Mouse (Mus musculus) CD4-positive helper T cell, adult 2 months (primary cell): ENCODE measurements around the gene Gucy2g.
"Not testable (repeated sequence)": the region's sequence is repeated elsewhere in the genome, so short reads cannot be mapped to it uniquely, and the experiment has no call there.

Experiments
- DNase-seq: peaks from one replicate; pipeline ENCODE4 v3.0.0-alpha.2; 2012; ENCODE audit warnings: low read depth, missing footprints, low spot score

The Gucy2g gene

GRCm38 (mm10) chr19:55207205-55207604, 33.8 kb downstream of the Gucy2g start:
- no peak for DNase-seq

DNA sequence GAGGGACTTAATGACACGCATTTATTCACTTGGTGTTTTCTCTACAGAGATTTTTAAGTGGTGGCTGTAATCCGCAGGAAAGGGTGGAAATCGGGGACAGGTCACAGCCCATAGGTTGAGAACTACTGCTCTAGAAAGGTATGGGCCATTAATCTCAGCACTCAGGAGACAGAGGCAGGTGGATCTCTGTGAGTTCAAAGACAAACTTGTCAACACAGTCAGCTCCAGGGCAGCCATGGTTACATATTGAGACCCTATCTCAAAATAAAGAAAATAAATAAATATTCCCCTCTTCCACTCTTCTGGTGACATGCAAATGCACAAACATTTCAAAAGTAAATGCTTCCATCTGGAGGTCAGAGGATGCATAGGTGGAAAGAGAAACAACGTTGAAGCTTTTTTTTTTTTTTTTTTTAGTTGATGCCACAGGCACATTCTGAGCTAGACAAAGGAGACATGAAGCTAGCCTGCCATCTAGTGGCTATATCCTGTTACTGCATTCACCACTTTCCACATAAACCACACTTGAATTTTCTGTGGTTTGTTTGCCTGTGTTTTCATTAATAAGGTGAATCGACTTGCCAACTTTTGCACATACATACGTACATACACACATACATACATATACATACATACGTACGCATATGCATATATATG, 34.4 kb downstream of the Gucy2g start:
- DNase-seq = peak; percentile 61

- DNase-seq = no peak
These were observed 42.7 kb downstream of the Gucy2g start for GRCm38 (mm10) chr19:55198303-55198702.

DNA sequence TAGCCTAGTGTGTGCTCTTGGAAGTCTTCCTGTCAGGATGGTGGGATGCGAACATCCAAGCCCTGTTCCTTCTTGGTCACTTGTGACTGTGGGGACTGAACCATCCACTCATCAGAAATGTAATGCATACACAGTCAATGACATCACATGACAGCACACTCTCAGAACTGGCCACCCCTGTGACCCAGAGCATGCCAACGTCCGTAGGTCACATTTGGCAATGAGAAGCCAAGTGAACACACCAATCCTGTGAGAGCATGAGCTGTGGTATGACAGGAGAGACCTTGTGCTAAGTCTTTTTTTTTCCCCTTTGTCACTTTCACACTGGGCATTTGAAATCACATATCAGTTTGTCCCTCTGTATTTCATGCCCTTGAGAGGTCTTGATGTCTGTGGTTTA, 45.5 kb downstream of the Gucy2g start:
- no peak for DNase-seq

DNA sequence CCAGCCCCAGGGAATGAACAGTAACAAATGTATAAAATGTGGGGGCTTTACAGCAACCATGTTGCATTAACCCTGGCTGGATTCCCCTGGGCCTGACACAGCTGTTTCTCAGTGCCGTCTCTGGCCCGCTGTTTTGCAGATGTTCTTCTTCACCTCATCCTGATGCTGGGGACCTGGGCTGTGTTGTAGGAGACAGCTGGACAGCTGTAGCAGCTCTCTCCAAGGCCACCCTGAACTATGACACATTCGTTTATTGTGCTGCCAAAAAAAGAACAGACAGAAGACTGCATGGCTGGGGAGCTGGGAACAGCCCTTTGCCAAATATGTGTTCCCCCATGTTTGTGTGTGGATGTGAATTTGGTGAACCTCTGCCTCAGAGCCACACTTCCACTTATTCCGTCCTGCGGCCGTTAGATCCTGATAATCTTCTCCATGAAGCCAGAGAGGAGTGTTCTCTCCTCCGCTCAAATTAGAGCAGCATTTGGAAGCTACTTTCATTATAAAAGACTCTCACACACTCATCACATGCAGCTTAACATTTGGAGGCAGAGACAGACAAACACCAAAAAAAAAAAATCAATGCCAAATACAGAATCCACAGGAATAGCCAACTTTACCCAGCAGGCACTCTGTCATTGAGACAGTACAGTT, 46.4 kb downstream of the Gucy2g start:
- no peak for DNase-seq

DNA sequence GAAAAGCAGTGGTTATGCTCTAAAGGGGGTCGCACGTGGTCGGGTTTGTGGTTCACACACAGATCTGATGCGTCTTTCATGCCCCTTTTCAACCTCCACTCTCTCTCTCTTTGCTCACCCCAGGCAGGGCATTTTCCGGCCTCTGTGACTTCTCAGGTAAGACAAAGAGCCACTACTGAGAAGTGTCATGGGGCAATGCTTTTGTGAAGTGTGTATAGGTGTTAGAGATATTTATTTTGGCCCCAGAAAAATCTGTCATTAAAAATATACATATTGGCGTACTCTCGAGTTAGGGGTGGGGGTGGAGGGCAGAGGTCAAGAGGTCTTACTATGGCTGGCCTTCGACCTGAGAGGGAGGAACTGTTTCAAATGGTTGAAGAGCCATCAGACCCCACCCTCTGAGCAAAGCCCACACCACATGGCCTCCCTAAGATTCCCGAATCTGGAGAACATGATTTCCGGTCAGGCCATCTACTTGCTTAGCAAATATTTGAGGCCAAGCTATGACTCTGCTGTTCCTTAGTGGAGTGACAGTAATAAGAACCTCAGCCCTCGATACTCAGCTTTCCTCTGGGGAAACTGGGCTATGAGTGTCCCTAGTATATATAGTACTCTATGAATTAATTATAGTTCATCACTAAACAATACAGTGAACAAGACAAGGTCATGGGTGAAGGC, 47.2 kb downstream of the Gucy2g start:
- no peak for DNase-seq

GRCm38 (mm10) chr19:55192254-55192945, 48.6 kb downstream of the Gucy2g start:
- no peak for DNase-seq

GRCm38 (mm10) chr19:55191596-55191995, 49.4 kb downstream of the Gucy2g start:
- no peak for DNase-seq

DNA sequence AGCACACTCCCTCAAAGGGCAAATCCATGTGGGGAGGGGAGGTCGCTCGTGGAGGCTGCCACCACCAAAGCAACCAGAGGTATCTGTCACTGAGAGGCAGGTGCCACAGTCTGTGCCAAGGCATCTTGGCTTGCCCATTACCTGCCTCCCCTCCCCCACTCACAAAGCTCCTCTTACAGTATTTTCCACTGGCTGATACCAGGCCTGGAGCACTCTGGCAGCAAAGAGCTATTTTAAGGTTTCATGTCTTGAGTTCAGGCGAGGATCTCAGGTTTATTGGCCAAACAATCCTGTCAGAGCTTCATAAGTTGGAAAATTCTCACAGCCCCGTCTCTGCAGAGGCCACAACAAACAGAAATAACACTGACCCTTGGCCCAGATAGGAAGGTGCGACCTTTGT, 51.0 kb downstream of the Gucy2g start:
- DNase-seq = no peak

DNA sequence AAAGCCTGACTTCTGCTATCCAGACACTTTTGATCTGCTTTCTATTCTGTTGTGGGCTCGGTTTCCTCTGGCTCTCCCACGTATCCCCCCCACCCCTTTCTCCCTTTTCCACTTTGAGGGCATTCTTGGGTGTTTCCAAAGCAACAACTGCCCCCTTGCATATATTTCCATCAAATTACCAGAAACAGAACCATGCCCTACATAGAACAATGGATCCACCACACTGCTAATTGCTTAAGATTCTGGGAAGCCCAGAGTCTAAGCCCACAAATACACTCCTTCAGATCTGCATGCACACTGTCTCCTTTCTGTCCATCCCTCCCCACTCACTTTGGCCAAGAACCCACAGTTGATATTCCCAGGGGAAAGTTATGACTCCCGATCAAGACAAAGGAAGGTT, 55.4 kb downstream of the Gucy2g start:
- DNase-seq = no peak

GRCm38 (mm10) chr19:55185074-55185473, 56.0 kb downstream of the Gucy2g start:
- no peak for DNase-seq

GRCm38 (mm10) chr19:55184442-55184841, 56.6 kb downstream of the Gucy2g start:
- DNase-seq = no peak

GRCm38 (mm10) chr19:55180433-55180832, 60.6 kb downstream of the Gucy2g start, which contains the start of gene Tectb:
Gene Tectb, plus strand, starts transcription at chr19:55180733.
- no peak for DNase-seq

DNA sequence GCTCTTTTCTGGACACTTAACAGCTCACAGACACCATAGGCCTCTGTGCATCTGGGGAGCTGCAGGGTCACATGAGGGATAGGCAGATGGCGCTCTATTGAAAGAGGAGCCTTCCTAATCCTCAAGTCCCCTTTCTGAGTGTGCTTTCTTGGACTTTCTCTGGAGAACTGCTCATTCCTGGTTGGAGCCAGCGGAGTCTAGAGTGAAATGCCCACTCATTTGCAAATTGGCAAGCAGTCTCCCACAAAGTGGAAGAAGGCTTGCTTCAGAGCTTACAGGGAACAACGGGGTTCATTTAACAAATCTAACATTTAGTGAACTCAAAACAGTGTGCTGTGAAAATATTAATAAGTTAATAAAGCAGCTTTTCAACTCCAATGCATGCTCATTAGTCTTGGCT, 63.9 kb downstream of the Gucy2g start:
- DNase-seq = no peak

DNA sequence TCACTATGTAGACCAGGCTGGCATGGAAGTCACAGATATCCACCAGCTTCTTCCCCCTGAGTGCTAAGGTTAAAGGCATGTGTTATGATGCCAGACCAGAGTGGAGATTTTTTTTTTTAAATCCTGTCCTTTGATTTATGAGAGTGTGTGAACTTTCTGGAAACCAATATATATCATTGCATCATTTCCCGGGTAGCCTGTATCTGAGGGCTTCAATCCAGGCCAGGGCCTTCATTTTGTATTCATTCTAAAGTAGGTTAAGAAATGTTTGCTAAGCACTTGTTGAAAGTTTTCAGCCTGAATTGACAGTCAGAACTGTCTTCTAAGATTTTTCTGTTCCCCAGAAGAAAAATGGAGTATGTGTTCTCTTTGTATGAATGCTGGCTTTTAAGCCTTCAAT, 69.5 kb downstream of the Gucy2g start:
- no peak for DNase-seq

DNA sequence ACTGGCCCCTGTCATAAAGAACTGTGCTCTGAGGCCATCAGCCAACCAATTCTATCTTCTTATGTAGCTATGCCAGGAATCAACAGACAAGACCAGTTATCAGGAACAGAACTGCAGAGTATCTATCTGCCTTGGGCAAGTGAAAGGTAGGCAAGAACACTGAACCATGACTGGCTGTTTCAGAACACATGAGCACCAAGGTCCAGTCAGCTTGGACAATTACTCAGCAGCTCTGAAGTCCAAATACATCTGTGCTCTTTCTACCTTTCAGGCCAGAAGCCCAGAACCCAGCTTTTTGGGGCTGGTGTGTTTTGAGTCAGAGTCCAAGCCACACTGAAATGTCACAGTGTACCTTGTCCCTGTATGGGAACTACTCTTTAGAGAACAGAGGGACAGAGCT, 70.6 kb downstream of the Gucy2g start:
- DNase-seq = no peak

DNA sequence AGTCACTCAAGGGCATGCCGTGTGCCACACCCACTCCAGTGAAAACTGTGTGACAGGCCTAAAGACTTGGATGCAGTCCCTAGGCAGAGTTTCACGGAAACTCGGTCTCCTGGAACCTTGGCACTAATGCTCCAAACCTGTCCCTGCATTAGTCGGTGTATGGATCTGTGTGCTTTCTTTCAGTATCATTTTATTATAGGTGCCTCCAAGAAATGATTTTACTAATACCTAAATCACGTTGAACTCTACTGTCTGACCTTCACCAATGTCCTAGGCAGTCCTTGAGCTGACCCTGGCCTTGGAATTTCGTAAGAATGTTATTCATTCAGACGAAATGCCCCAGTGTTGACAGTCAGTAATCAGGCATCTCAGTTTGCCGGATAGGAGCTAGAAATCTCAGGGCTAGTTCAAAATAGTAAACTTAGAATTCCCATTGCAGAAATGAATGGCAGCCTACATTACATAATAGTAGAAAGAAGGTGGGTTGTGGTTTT, 71.8 kb downstream of the Gucy2g start:
- DNase-seq = not testable (repeated sequence)

DNA sequence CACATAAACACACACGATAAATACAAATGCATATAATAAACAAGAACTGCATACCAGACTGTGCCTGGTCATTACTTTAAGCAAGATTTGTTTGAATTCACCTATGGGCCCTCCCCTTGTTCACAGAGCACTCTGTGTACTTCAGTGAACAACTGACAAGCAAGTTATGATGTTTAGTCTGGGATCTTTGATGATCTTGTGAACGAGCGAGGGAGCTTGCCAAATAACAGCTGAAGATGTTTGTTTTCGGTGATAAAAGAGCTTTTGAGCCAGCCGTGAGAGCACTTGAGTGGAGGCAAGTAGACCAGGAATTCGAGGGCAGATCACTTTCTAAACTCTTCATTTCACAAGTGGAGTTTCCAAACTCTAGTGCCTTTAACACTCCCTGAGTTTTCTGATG, 72.7 kb downstream of the Gucy2g start:
- no peak for DNase-seq

- no peak for DNase-seq
These were observed 73.3 kb downstream of the Gucy2g start for GRCm38 (mm10) chr19:55167741-55168140.

- DNase-seq = no peak
These were observed 74.3 kb downstream of the Gucy2g start for GRCm38 (mm10) chr19:55166741-55167140.

DNA sequence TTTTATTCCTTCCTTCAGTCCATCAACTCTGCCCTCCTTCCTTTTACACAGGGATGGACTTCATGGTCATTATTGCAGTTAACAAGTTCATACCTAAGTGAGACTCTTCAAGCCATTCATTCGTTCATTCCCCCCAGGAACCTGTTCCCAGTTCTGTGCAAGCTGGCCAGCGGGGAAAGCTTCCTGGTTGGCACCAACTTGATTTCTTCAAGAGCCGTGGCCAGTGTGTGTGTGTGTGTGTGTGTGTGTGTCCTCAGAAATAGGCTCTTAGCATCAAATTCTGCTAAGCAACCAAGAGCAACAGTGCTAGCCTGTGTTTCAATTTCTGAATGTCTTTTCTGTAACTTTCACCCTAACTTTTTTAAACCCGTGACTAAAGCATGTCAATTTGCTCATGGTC, 75.1 kb downstream of the Gucy2g start:
- no peak for DNase-seq

- DNase-seq = no peak
These were observed 75.7 kb downstream of the Gucy2g start for GRCm38 (mm10) chr19:55165183-55165865.
